Mouse (Mus musculus) embryonic facial prominence, embryonic 13.5 days (tissue): Measurements from ENCODE around the gene Uimc1. TPM values are rescaled to one million over a fixed set of nuclear protein-coding genes. Genes with fewer than 3 reads are reported as not detected.

Source experiments
- ATAC-seq: fragments of 200-750 bp; cut with Nextera tagmentation; 2 replicates; pipeline ENCODE4 v1.8.0; 2017; ENCODE audit warnings: low read depth; ENCODE audit not compliant: insufficient number of reproducible peaks, insufficient read depth, low FRiP score, low TSS enrichment
- H3K27ac ChIP-seq: fragments of 300-500 bp; sonication (generic); 2 replicates; pipeline ENCODE4 v1.5.1; 2015; ENCODE audit warnings: moderate library complexity, mild to moderate bottlenecking, inconsistent platforms
- H3K27me3 ChIP-seq: fragments of 300-500 bp; sonication (generic); 2 replicates; pipeline ENCODE4 v1.6.1; 2015; ENCODE audit warnings: mild to moderate bottlenecking, inconsistent platforms
- H3K36me3 ChIP-seq: fragments of 300-500 bp; sonication (generic); 2 replicates; pipeline ENCODE4 v1.6.1; 2015; ENCODE audit warnings: mild to moderate bottlenecking, inconsistent platforms
- H3K4me1 ChIP-seq: fragments of 300-500 bp; sonication (generic); 2 replicates; pipeline ENCODE4 v1.6.1; 2015; ENCODE audit warnings: inconsistent platforms
- H3K4me2 ChIP-seq: fragments of 300-500 bp; sonication (generic); 2 replicates; pipeline ENCODE4 v1.6.1; 2015; ENCODE audit warnings: moderate library complexity, mild to moderate bottlenecking, inconsistent platforms
- H3K4me3 ChIP-seq: fragments of 300-500 bp; sonication (generic); 2 replicates; pipeline ENCODE4 v1.5.1; 2015; ENCODE audit warnings: mild to moderate bottlenecking, inconsistent platforms
- H3K9ac ChIP-seq: fragments of 300-500 bp; sonication (generic); 2 replicates; pipeline ENCODE4 v1.6.1; 2015; ENCODE audit warnings: mild to moderate bottlenecking, inconsistent platforms
- H3K9me3 ChIP-seq: fragments of 300-500 bp; sonication (generic); 2 replicates; pipeline ENCODE4 v1.6.1; 2016; ENCODE audit warnings: inconsistent platforms
- WGBS: fragments of 180-500 bp; shearing (Covaris S2); methylation state at CpG from one replicate; pipeline ENCODE4 v1.1.7; 2015; ENCODE audit warnings: mixed read lengths; 5-methylcytosine and 5-hydroxymethylcytosine counted together
- polyA plus RNA-seq: library from polyadenylated mRNA; unstranded; fragments of >200 nt; fragmentation: Nextera tagmentation; extraction: Ambion mirVana; gene quantifications from 2 replicates; pipeline ENCODE4 v1.2.1, GENCODE M21; 2015

Uimc1 gene
- polyA plus RNA-seq, 1 experiment from 2014 or later = 25.4 TPM

DNA sequence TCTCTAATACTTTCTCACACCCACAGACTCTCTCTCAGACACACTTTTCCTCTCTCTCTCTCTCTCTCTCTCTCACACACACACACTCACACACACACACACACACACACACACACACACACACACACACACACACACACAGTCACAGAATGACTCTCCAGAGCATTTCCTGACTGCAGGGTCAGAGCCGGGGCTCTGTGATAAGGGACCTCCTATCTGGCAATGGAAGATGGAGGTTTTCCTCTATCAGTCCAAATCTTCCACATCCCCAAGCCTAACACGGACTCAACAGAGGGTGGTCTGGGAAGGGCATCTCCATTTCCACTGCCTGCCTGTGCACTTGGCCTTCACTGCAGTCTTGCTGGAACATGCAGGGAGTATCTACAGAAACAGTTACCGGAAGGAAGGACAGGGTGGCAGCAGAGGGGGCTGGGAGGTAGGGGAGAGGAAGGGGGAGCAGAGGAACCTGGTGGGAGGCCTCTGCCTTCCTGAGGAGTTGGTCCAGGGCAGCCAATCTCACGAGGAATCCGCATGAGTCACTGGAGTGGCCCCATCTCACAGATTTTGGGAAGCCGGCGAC, 111.8 kb downstream of the Uimc1 start:
- Histone ChIP-seq H3K27ac (no peak overlapping the region), H3K4me2 (no peak overlapping the region)
- WGBS = 36% methylated on average over 7 of the region's 7 CpGs

DNA sequence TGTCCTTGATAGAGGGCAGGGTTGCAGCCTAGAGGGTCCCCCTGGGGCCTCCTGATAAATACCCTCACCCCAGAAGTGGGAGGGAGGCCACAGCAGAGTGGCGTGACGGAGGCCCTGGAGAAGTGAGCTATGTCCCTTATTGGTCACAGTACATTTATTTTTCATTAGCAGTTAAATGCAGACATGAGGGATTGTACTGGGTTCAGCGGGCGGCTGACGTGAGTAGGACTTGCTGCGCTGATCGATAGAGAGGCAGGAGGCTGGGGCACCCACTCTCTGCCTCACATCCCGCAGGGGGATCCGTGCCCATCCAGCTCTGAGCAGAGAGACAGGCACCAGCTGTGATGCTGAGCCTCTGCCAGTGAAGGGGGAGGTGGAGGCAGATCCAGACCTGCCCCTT, 112.7 kb downstream of the Uimc1 start:
- ATAC-seq = no peak
- H3K4me2 ChIP-seq = no peak overlapping the region
- no peaks in the 10 kb centered on the region for H3K9me3 ChIP-seq
- no peak overlapping the region for H3K4me3 ChIP-seq
- no peaks in the 10 kb centered on the region for H3K36me3 ChIP-seq
- no peak overlapping the region for H3K27ac ChIP-seq
- 75% methylated on average over 9 of the region's 9 CpGs for WGBS
- H3K4me1 ChIP-seq = peaks cover 4% of the 10 kb centered on the region; the same call in 1 of the 2 replicates
- H3K9ac ChIP-seq = no peak overlapping the region
- H3K27me3 ChIP-seq = peaks cover 8% of the 10 kb centered on the region

More for the DNA sequence above, 111.8 kb downstream of the Uimc1 start:
- Histone ChIP-seq H3K9ac (no peak overlapping the region), H3K4me1 (peaks cover 4% of the 10 kb centered on the region; the same call in 1 of the 2 replicates), H3K27me3 (peaks cover 9% of the 10 kb centered on the region), H3K36me3 (no peaks in the 10 kb centered on the region), H3K9me3 (no peaks in the 10 kb centered on the region), H3K4me3 (no peak overlapping the region)
- ATAC-seq = no peak

DNA sequence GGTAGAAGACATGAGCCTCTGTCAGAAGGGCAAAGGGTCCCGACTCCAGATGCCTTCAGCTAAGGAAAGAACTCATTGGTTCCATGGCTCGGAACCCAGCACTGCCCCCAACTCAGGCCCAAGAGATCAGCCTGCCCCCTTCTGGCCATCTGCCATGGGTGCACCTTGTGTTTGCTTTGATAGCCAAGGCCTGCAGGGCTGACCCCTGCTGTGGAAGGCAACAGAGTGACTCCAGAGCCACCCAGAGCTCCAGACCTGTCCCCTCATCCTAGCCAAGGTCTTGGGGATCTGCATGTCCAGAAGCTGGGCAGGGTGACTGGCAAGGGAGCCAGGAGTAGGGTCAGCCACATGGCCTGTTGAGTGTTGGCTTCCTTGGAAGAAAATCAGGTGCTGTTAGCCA, 116.5 kb downstream of the Uimc1 start:
- Histone ChIP-seq H3K4me3 (no peak overlapping the region), H3K9me3 (no peaks in the 10 kb centered on the region)

DNA sequence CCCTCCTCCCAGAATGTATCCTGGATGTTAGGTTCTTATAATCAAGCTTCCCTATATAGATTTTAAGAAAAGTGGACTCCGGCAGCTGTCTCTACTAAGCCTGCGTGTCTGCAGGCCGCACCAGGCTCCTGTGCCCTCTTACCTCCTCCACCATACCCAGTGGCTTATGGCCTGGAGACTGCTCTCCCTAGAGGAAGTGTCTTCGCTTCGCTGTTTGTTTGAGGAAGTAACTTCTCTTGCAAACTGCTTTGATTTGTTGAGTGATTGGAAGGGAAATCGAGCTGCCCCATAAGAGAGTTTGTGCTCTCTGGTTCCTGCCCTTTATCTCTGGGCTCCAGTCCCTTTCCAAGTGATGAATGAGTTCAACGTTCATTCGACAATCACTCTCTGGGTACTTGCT, 117.1 kb downstream of the Uimc1 start:
- WGBS = 85% methylated on average over 8 of the region's 8 CpGs
- ATAC-seq = no peak
- Histone ChIP-seq H3K9ac (no peak overlapping the region), H3K4me3 (no peak overlapping the region), H3K9me3 (no peaks in the 10 kb centered on the region), H3K27ac (no peak overlapping the region), H3K27me3 (peaks cover 21% of the 10 kb centered on the region), H3K4me1 (0 out of 2 replicates have a peak, but pooled peaks cover 3% of the 10 kb centered on the region), H3K4me2 (no peak overlapping the region), H3K36me3 (no peaks in the 10 kb centered on the region)

More for the DNA sequence above, 116.5 kb downstream of the Uimc1 start:
- H3K27me3 ChIP-seq = peaks cover 15% of the 10 kb centered on the region
- no peak overlapping the region for H3K9ac ChIP-seq
- H3K27ac ChIP-seq = no peak overlapping the region
- ATAC-seq = no peak
- peaks cover 7% of the 10 kb centered on the region; the same call in 1 of the 2 replicates for H3K4me1 ChIP-seq
- H3K36me3 ChIP-seq = no peaks in the 10 kb centered on the region
- no peak overlapping the region for H3K4me2 ChIP-seq
- WGBS = 60% methylated on average over 2 of the region's 2 CpGs

DNA sequence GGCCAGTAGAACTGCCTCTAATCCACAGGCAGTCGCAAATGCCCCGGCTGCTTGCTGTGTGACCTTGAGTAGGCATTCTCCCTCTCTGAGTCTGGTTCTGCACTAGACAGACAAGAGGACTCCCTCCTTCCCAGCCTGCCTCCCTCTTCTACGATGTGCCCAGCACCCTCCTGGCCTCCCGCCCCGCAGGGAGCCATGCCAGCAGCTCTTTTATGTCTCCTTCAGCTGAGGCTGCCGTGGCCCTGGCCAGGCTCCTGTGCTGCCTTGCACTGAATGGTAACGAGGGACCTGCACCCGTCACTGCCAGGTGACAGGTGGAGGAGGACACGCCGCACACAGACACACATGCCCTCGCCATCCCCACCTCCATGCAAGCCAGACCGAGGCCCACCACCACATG, 119.1 kb downstream of the Uimc1 start:
- Histone ChIP-seq H3K4me2 (no peak overlapping the region), H3K27me3 (peaks cover 32% of the 10 kb centered on the region), H3K4me3 (no peak overlapping the region), H3K27ac (no peak overlapping the region), H3K4me1 (0 out of 2 replicates have a peak, but pooled peaks cover 3% of the 10 kb centered on the region), H3K9ac (no peak overlapping the region), H3K36me3 (no peaks in the 10 kb centered on the region), H3K9me3 (no peaks in the 10 kb centered on the region)
- 61% methylated on average over 12 of the region's 12 CpGs for WGBS
- ATAC-seq = no peak

DNA sequence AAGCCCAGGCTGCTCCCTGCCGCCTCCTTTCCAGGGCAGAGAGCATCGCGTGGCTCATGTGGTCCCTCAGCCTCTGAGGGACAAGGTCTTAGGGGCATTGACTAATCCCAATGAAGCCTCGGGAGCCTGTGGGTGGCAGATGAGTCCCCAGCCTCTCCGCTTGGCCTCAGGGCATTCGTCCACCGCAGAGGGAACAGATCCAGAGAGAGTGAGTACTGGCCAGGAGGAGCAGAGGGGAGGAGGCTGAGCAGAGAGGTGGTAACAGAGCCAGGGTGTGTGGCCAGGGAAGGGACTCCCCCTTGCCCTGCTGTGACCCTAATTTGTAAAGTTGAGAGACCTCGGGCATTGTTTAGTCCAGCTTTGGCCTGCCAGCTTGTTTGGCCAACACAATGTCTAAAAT, 121.3 kb downstream of the Uimc1 start:
- Histone ChIP-seq H3K9ac (no peak overlapping the region), H3K4me2 (no peak overlapping the region), H3K27ac (no peak overlapping the region), H3K27me3 (peaks cover 32% of the 10 kb centered on the region), H3K9me3 (no peaks in the 10 kb centered on the region), H3K4me3 (no peak overlapping the region), H3K4me1 (0 out of 2 replicates have a peak, but pooled peaks cover 3% of the 10 kb centered on the region), H3K36me3 (no peaks in the 10 kb centered on the region)
- ATAC-seq = no peak
- WGBS = 21% methylated on average over 8 of the region's 8 CpGs

Other genes starting within 250 kb of the Uimc1 start
- gene Unc5a, start 150.9 kb downstream of the Uimc1 start, polyA plus RNA-seq = 0.60 and 0.94 TPM in 2 replicates
- gene Hk3, start 78.9 kb downstream of the Uimc1 start, polyA plus RNA-seq = 1.1 and 1.2 TPM in 2 replicates
- gene Zfp346, start 5.0 kb upstream of the Uimc1 start, polyA plus RNA-seq = 28.1 and 29.8 TPM in 2 replicates
- not detected in 2 replicates for gene Gm17617, start 33.2 kb upstream of the Uimc1 start, polyA plus RNA-seq
- gene Fgfr4, start 52.3 kb upstream of the Uimc1 start, polyA plus RNA-seq = 3.7 and 4.3 TPM in 2 replicates
- gene Nsd1, start 109.5 kb upstream of the Uimc1 start, polyA plus RNA-seq = 77.2 and 83.0 TPM in 2 replicates
- 369 and 402 TPM in 2 replicates for gene Prelid1, start 220.2 kb upstream of the Uimc1 start, polyA plus RNA-seq
- gene Rab24, start 221.6 kb upstream of the Uimc1 start, polyA plus RNA-seq = 104 and 112 TPM in 2 replicates
- gene Mxd3, start 229.5 kb upstream of the Uimc1 start, polyA plus RNA-seq = 41.4 and 51.0 TPM in 2 replicates